Mouse (Mus musculus) granulocyte monocyte progenitor cell, adult 5-6 weeks (primary cell): ENCODE data around the gene Gm11096. TPM values are rescaled to one million over a fixed set of nuclear protein-coding genes. Genes with fewer than 3 reads are reported as not detected.

ENCODE experiments used
- ATAC-seq: replicated peaks from 2 replicates; pipeline ENCODE4 v1.8.0; 2016; ENCODE audit warnings: mild to moderate bottlenecking, moderate TSS enrichment, inconsistent platforms; ENCODE audit not compliant: poor library complexity, severe bottlenecking
- total RNA-seq, 2 experiments: library from RNA; stranded (forward) in 1 of 2; stranded (reverse) in 1 of 2; fragments of 200-712, 200-1000 nt in 1 of 2; fragments of >200 nt in 1 of 2; fragmentation: Nextera tagmentation in 1 of 2; gene quantifications; 2 replicates each; pipeline ENCODE4 v1.2.3; 2014 to 2017

The Gm11096 gene
- total RNA-seq, 2 experiments from 2014 or later, result not detected

GRCm38 (mm10) chr17:81479807-81480206 lies 38.2 kb downstream of the Gm11096 start:
- ATAC-seq, result no peak

DNA sequence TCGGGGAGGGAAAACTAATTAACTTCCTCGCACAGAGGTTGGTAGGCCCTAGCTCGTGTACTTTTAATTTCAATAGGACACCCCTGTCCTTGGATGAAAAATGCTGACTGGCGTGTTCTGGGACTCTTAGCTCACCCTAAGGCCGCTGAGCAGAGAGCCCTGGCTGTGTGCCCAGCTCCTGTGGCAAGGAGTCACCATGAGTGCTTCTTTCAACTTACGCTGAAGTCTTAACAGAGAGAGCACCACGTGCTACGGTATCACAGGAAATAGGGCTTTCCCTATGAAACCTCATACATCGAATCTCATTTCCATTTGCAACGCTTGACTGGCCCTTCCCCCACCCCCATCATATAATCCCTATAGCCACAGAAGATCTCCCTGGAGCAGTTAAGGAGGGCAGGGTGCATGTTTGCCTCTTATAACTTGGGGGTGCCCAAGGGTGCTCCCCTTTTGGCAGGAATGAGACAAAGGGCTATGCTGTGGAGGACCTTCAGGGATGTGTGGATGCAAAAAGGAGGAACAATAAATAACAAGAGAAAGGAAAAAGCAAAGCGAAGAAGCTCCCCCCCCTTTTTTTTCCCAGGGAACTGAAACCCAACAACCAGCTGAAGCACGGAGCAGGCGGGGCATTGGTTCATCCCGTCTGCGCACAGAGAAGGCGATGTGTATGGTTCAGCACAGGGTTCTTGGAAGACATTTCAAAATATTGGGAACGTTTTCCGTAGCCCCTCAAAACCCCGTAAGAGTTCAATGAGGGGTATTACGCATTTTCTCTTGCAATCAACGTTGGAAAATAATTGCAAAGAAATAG lies 39.0 kb downstream of the Gm11096 start:
- ATAC-seq, result peak; percentile 87

GRCm38 (mm10) chr17:81481843-81482490 lies 40.4 kb downstream of the Gm11096 start:
- no peak for ATAC-seq

- ATAC-seq, result no peak
These were observed 44.8 kb downstream of the Gm11096 start for GRCm38 (mm10) chr17:81486388-81486787.
